Mouse (Mus musculus) kidney, postnatal 36 days (tissue): ENCODE measurements around the gene Endou.
"Not testable (repeated sequence)": the region's sequence is repeated elsewhere in the genome, so short reads cannot be mapped to it uniquely, and the experiment has no call there.

ENCODE experiments used
- DNase-seq, 2 experiments: peaks; one replicate each; pipeline ENCODE4 v3.0.0; 2021 to 2022; ENCODE audit warnings: mixed read lengths in 2 of 2

The Endou gene

GRCm38 (mm10) chr15:97679991-97680681 is 51.0 kb downstream of the Endou start:
- DNase-seq = peak; percentile 21 to 38

- DNase-seq = no peak
These were observed 53.8 kb downstream of the Endou start for GRCm38 (mm10) chr15:97677341-97677740.

GRCm38 (mm10) chr15:97675927-97676326 is 55.2 kb downstream of the Endou start:
- no peak for DNase-seq

GRCm38 (mm10) chr15:97674423-97674822 is 56.7 kb downstream of the Endou start:
- DNase-seq = no peak

- no peak for DNase-seq
These were observed 57.7 kb downstream of the Endou start for GRCm38 (mm10) chr15:97673256-97674000.

- no peak for DNase-seq
These were observed 58.9 kb downstream of the Endou start for GRCm38 (mm10) chr15:97672211-97672765.

- no peak for DNase-seq
These were observed 60.6 kb downstream of the Endou start for GRCm38 (mm10) chr15:97670554-97670953.

- DNase-seq = not testable (repeated sequence)
These were observed 62.8 kb downstream of the Endou start for GRCm38 (mm10) chr15:97668158-97668877.

GRCm38 (mm10) chr15:97667437-97667836 is 63.7 kb downstream of the Endou start:
- DNase-seq = peak; percentile 61 to 80

- DNase-seq = no peak
These were observed 64.7 kb downstream of the Endou start for GRCm38 (mm10) chr15:97666457-97666770.

GRCm38 (mm10) chr15:97665770-97666456 is 65.2 kb downstream of the Endou start:
- DNase-seq = no peak

GRCm38 (mm10) chr15:97664981-97665668 is 66.0 kb downstream of the Endou start:
- DNase-seq = peak; percentile 19 to 41

GRCm38 (mm10) chr15:97663750-97664406 is 67.3 kb downstream of the Endou start:
- peak; percentile 61 to 89 for DNase-seq
